Mouse (Mus musculus) E14TG2a.4 (cell line): ENCODE results near the gene Lef1.

ENCODE experiments used
- H3K27me3 ChIP-seq: 2 replicates; pipeline ENCODE4 v1.6.1; 2014; ENCODE audit warnings: low read length, control low read depth; ENCODE audit not compliant: insufficient read depth
- H3K36me3 ChIP-seq: 2 replicates; pipeline ENCODE4 v1.6.1; 2014; ENCODE audit warnings: low read length, control low read depth; ENCODE audit not compliant: insufficient read depth
- H3K4me1 ChIP-seq: replicated peaks from 2 replicates; pipeline ENCODE4 v1.6.1; 2014; ENCODE audit warnings: low read depth, low read length, control low read depth
- H3K4me3 ChIP-seq: replicated peaks from 2 replicates; pipeline ENCODE4 v1.5.1; 2014; ENCODE audit warnings: mild to moderate bottlenecking, low read length
- H3K9me3 ChIP-seq: 2 replicates; pipeline ENCODE4 v1.6.1; 2014; ENCODE audit warnings: low read length, control low read depth
- CTCF ChIP-seq: conservative IDR thresholded peaks from 2 replicates; pipeline ENCODE4 v1.5.1; 2014; ENCODE audit warnings: low read length
- NANOG ChIP-seq: IDR thresholded peaks from 2 replicates; pipeline ENCODE4 v1.6.1; 2014; ENCODE audit warnings: borderline replicate concordance, low read length, mixed read lengths
- POU5F1 ChIP-seq: IDR thresholded peaks from 2 replicates; pipeline ENCODE4 v1.6.1; 2014; ENCODE audit warnings: low read length, borderline replicate concordance

The Lef1 gene

DNA sequence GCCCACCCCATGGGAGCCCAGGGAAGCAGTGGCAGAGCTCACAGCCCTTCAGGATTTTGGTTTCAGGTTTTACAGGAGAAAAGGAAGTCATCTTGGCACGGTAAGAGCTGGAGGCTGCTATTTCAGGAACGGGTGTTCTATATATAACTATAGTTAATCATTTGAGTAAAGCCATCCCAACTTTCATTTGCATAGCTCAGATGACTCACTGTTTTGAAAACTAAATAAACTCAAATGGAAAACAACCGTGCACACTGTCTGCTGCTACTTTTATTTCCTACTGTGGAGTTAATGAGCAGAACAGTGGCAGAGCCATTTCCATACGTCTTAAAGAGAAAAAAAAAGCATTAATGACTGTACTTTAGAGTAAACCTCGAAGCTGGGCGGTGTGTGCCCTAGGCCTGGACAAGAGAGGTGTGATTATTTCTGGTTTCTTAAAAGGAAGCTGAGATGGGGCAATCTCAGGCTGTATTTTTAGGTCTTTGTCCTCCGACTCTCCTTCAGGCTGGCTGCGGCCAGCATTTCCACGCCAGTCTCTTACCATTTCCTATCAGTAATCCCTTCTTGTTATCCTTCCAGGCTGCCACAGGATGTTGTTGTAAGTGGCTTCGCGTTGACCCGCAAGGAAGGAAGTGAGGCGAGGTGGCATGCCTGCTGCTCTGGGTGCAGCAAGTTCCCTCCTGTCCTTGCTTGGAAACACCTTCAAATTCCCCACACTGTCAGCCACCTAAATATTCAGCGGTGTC is 29.2 kb downstream of the Lef1 start:
- H3K4me1 ChIP-seq = peaks cover 87% of the 10 kb centered on the region
- H3K9me3 ChIP-seq = no peaks in the 10 kb centered on the region
- H3K4me3 ChIP-seq = peak overlapping the region; percentile 17; the same call in 1 of the 2 replicates
- peaks cover 16% of the 10 kb centered on the region; the same call in 1 of the 2 replicates for H3K36me3 ChIP-seq
- no peak for TF ChIP-seq POU5F1
- TF ChIP-seq NANOG = no peak
- TF ChIP-seq CTCF = no peak
- H3K27me3 ChIP-seq = peaks cover 19% of the 10 kb centered on the region

DNA sequence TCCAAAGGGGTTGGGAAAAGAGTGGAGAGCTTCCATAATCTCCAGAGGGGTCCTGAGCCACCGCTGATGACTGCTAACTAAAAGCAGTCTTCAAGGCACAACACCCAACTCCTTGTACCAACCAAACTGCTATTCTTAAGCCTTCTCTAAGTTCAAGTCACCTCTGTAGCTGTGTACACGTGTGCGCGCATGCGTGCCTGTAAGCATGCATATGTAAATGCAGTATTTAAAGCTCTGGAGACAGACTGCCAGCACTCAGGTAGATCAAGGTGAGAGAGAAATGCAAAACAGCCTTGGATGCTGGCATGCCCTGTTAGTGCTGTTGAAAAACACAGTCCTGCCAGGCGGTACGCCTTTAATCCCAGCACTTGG is 29.8 kb downstream of the Lef1 start:
- Histone ChIP-seq H3K36me3 (peaks cover 16% of the 10 kb centered on the region; the same call in 1 of the 2 replicates), H3K9me3 (no peaks in the 10 kb centered on the region), H3K27me3 (peaks cover 19% of the 10 kb centered on the region), H3K4me3 (peak overlapping the region; percentile 17; the same call in 1 of the 2 replicates), H3K4me1 (peaks cover 88% of the 10 kb centered on the region)
- TF ChIP-seq POU5F1 (peak; percentile 74; the same call in 1 of the 2 replicates), CTCF (no peak)

GRCm38 (mm10) chr3:131141546-131141945 is 31.3 kb downstream of the Lef1 start:
- H3K9me3 ChIP-seq = no peaks in the 10 kb centered on the region
- H3K4me1 ChIP-seq = peaks cover 90% of the 10 kb centered on the region
- H3K36me3 ChIP-seq = peaks cover 16% of the 10 kb centered on the region; the same call in 1 of the 2 replicates
- no peak overlapping the region for H3K4me3 ChIP-seq
- TF ChIP-seq POU5F1 (no peak), NANOG (no peak), CTCF (no peak)
- peaks cover 22% of the 10 kb centered on the region for H3K27me3 ChIP-seq

DNA sequence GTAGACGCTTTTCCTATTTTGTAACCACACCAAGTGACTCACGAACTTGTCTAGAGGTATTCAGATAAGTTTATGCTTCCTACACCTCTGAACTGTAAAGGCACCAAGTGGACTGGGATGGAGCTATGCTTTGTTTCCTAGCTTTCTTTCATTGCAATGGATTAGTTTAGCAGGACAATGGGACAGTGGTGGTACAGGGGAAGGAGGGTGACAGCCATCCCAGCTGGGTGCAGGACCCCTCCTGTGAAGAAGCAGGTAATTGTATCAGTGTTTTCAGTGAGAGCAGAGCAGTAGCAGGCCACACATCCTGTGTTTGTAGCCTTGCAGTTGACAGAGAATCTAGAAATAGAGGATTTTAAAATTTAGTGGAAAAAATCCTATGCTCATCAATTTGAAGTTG is 34.0 kb downstream of the Lef1 start:
- Histone ChIP-seq H3K27me3 (peaks cover 17% of the 10 kb centered on the region), H3K36me3 (peaks cover 16% of the 10 kb centered on the region; the same call in 1 of the 2 replicates), H3K4me1 (peaks cover 80% of the 10 kb centered on the region), H3K9me3 (no peaks in the 10 kb centered on the region), H3K4me3 (no peak overlapping the region)
- no peak for TF ChIP-seq POU5F1
- TF ChIP-seq NANOG = peak; percentile 56; the same call in 1 of the 2 replicates
- no peak for TF ChIP-seq CTCF

DNA sequence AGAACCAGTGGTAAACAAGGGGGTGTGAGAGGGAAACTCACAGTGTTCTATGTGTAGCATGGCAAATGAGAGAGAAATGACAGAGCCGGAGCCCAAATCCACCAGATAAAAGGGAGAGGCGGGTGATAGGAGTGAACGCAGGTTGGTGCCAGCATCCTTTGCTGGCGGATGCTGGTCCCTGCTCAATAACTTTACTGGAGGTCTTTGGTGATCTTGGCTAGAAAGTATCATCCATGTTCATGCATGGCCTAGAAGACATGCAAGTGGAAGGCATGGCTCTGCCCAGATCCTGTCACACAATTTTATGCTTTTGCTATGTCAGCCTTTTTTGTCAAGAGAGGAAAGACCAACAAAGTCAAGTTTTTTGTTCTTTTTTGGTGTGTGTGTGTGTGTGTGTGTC is 42.6 kb downstream of the Lef1 start:
- TF ChIP-seq NANOG = no peak
- no peak for TF ChIP-seq CTCF
- no peak for TF ChIP-seq POU5F1
- Histone ChIP-seq H3K27me3 (no peaks in the 10 kb centered on the region), H3K36me3 (peaks cover 38% of the 10 kb centered on the region), H3K4me1 (peaks cover 38% of the 10 kb centered on the region), H3K4me3 (no peak overlapping the region), H3K9me3 (peaks cover 1% of the 10 kb centered on the region; the same call in 1 of the 2 replicates)

DNA sequence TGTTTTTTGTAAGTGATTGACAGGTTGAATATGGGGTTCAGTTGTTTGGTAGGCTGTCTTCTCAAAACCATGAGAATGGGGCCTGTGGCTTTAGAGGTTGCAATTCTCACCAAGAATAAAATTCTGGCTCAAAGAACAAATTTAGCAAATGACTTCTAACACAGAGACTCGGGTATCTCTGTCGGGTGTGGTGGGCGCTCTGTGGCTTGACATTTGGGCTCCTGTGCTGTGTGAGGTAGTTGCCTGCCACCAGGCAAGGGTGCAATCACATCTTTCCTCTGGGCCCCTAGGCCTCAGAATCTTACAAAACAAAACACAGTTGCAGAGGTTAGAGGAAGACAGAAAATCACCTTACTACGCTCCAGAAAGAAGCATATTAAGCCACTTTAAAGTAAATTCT is 43.6 kb downstream of the Lef1 start:
- H3K4me1 ChIP-seq = peaks cover 44% of the 10 kb centered on the region
- TF ChIP-seq CTCF (no peak), POU5F1 (no peak), NANOG (no peak)
- H3K36me3 ChIP-seq = peaks cover 47% of the 10 kb centered on the region
- no peak overlapping the region for H3K4me3 ChIP-seq
- H3K27me3 ChIP-seq = no peaks in the 10 kb centered on the region
- peaks cover 9% of the 10 kb centered on the region; the same call in 1 of the 2 replicates for H3K9me3 ChIP-seq

DNA sequence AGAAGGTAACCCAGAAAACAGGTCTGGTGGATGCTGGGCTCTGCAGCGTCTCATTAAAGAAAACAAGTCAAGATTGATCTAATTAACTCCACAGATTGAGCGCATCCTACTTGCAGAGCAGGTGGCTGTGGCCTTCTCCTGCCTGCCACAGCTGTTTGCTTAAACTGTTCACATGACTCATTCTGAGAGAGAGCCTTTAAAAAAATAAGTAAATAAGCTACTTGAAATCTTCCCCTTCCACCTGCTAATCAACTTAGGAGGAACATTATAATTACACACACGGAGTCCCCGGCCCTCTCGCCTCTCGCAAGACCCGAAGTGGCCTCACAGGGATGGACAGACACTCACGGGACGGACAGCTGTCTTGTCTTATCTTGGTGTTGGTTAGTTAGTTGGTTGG is 44.3 kb downstream of the Lef1 start:
- TF ChIP-seq POU5F1 = no peak
- TF ChIP-seq NANOG = no peak
- TF ChIP-seq CTCF = no peak
- peaks cover 52% of the 10 kb centered on the region for H3K36me3 ChIP-seq

DNA sequence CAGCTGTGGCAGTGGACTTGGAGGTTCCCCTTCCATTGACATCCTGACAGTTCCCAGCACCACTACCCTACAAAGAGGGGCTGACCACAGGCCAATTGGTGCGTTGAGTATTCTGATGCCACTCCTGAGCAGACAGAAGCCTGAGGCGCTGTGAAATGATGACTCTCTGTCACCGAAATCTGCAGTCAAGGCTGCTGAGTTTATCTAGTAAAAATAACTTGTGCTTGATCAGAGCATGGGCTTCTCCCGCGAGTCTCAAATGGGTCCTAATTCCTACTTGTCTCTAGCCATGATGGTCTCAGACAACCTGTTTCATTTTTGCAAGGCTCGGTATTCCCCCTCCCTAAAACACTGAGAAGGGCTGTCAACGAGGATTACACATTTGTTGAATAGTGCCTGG is 44.8 kb downstream of the Lef1 start:
- Histone ChIP-seq H3K4me3 (no peak overlapping the region), H3K4me1 (peaks cover 55% of the 10 kb centered on the region), H3K27me3 (no peaks in the 10 kb centered on the region), H3K9me3 (peaks cover 9% of the 10 kb centered on the region; the same call in 1 of the 2 replicates), H3K36me3 (peaks cover 47% of the 10 kb centered on the region)
- TF ChIP-seq CTCF (no peak), NANOG (no peak), POU5F1 (no peak)

More for the DNA sequence above, 44.3 kb downstream of the Lef1 start:
- peaks cover 51% of the 10 kb centered on the region for H3K4me1 ChIP-seq
- H3K4me3 ChIP-seq = no peak overlapping the region
- H3K9me3 ChIP-seq = peaks cover 9% of the 10 kb centered on the region; the same call in 1 of the 2 replicates
- H3K27me3 ChIP-seq = no peaks in the 10 kb centered on the region
